Mouse (Mus musculus): ENCODE results near the gene Olfr43.

Olfr43 gene

GRCm38 (mm10) chr11:74211279-74211678 lies at the start of gene Olfr43:
TSS of gene Olfr43 (minus strand) at chr11:74211379.
- no peak for DNase-seq (ENCODE audit: low spot score in 2 of 2)

GRCm38 (mm10) chr11:74259508-74259907 lies 48.3 kb upstream of the Olfr43 start, which contains the start of gene Olfr406:
TSS of gene Olfr406 (plus strand) at chr11:74259808.
- DNase-seq (ENCODE audit: low spot score in 2 of 2): no peak

GRCm38 (mm10) chr11:74241201-74241600 lies 30.0 kb upstream of the Olfr43 start:
- DNase-seq (ENCODE audit: low spot score in 2 of 2): no peak

- DNase-seq (ENCODE audit: low spot score in 2 of 2): no peak
Measured at GRCm38 (mm10) chr11:74185949-74186348, 25.2 kb downstream of the Olfr43 start, which contains the start of gene Olfr403. TSS of gene Olfr403 (plus strand) at chr11:74186249.

GRCm38 (mm10) chr11:74183745-74184144 lies 27.4 kb downstream of the Olfr43 start:
- no peak for DNase-seq (ENCODE audit: low spot score in 2 of 2)

- no peak for DNase-seq (ENCODE audit: low spot score in 2 of 2)
Measured at GRCm38 (mm10) chr11:74183168-74183567, 28.0 kb downstream of the Olfr43 start.

- no peak for DNase-seq (ENCODE audit: low spot score in 2 of 2)
Measured at GRCm38 (mm10) chr11:74168771-74169170, 42.4 kb downstream of the Olfr43 start.
